Mouse (Mus musculus): ENCODE data around the gene Erp44.
A peak's percentile ranks its signal among the peaks of the same experiment; 100 is the strongest.

Erp44 gene

GRCm38 (mm10) chr4:48279498-48280134 is at the start of gene Erp44, which contains the start of gene Invs:
Gene Erp44 (minus strand): TSS chr4:48279558.
Gene Invs (plus strand): TSS chr4:48279760.
- peak; percentile 100 for DNase-seq (ENCODE audit: low read depth, low spot score)

GRCm38 (mm10) chr4:48328042-48328441 is 48.7 kb upstream of the Erp44 start:
- no peak for DNase-seq (ENCODE audit: low read depth, low spot score)

GRCm38 (mm10) chr4:48327192-48327591 is 47.8 kb upstream of the Erp44 start:
- peak; percentile 22 for DNase-seq (ENCODE audit: low read depth, low spot score)

GRCm38 (mm10) chr4:48322095-48322494 is 42.7 kb upstream of the Erp44 start:
- DNase-seq (ENCODE audit: low read depth, low spot score): no peak

- DNase-seq (ENCODE audit: low read depth, low spot score): peak; percentile 10
Observed at GRCm38 (mm10) chr4:48321276-48321675, 41.9 kb upstream of the Erp44 start.

- DNase-seq (ENCODE audit: low read depth, low spot score): peak; percentile 10
Observed at GRCm38 (mm10) chr4:48316036-48316435, 36.7 kb upstream of the Erp44 start.

GRCm38 (mm10) chr4:48314814-48315213 is 35.5 kb upstream of the Erp44 start:
- DNase-seq (ENCODE audit: low read depth, low spot score): no peak

GRCm38 (mm10) chr4:48287086-48287757 is 7.9 kb upstream of the Erp44 start:
- peak; percentile 79 for DNase-seq (ENCODE audit: low read depth, low spot score)

- no peak for DNase-seq (ENCODE audit: low read depth, low spot score)
Observed at GRCm38 (mm10) chr4:48281121-48281520, 1.8 kb upstream of the Erp44 start.

- peak; percentile 52 for DNase-seq (ENCODE audit: low read depth, low spot score)
Observed at GRCm38 (mm10) chr4:48278757-48279497, 431 bp downstream of the Erp44 start.

GRCm38 (mm10) chr4:48277011-48277410 is 2.3 kb downstream of the Erp44 start:
- DNase-seq (ENCODE audit: low read depth, low spot score): no peak

- no peak for DNase-seq (ENCODE audit: low read depth, low spot score)
Observed at GRCm38 (mm10) chr4:48275736-48276135, 3.6 kb downstream of the Erp44 start.

GRCm38 (mm10) chr4:48273119-48273829 is 6.1 kb downstream of the Erp44 start:
- DNase-seq (ENCODE audit: low read depth, low spot score): no peak

- DNase-seq (ENCODE audit: low read depth, low spot score): no peak
Observed at GRCm38 (mm10) chr4:48271838-48272237, 7.5 kb downstream of the Erp44 start.

- no peak for DNase-seq (ENCODE audit: low read depth, low spot score)
Observed at GRCm38 (mm10) chr4:48270532-48270931, 8.8 kb downstream of the Erp44 start.

GRCm38 (mm10) chr4:48268127-48268526 is 11.2 kb downstream of the Erp44 start:
- DNase-seq (ENCODE audit: low read depth, low spot score): no peak

- DNase-seq (ENCODE audit: low read depth, low spot score): no peak
Observed at GRCm38 (mm10) chr4:48267683-48268082, 11.7 kb downstream of the Erp44 start.

- DNase-seq (ENCODE audit: low read depth, low spot score): no peak
Observed at GRCm38 (mm10) chr4:48258045-48258444, 21.3 kb downstream of the Erp44 start.

GRCm38 (mm10) chr4:48253266-48253665 is 26.1 kb downstream of the Erp44 start:
- no peak for DNase-seq (ENCODE audit: low read depth, low spot score)

GRCm38 (mm10) chr4:48244280-48244679 is 35.1 kb downstream of the Erp44 start:
- no peak for DNase-seq (ENCODE audit: low read depth, low spot score)

- DNase-seq (ENCODE audit: low read depth, low spot score): no peak
Observed at GRCm38 (mm10) chr4:48243737-48244136, 35.6 kb downstream of the Erp44 start.

- peak; percentile 26 for DNase-seq (ENCODE audit: low read depth, low spot score)
Observed at GRCm38 (mm10) chr4:48242482-48242881, 36.9 kb downstream of the Erp44 start.
